10 mouse cellular contexts compared by ENCODE assay signal in the genomic region with DNA sequence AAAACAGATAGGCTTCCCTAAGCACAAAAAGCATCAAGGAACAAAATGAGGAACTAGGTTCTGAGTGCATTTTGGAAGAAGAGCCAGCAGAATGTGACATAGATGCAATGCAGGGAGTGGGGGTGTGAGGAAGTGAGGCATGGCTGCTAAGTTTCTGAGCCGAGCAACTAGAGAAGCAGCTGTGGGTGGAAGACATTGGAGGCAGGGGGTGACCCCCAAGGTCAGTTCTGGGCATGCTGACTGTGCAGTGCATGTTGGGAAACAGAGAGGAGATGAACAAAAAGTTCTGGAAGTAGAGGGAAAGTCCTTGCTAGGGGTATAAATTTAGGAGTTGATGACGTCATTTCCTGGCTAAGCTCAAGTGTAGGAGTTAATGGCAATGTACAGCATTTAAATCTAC. TPM values are rescaled to one million over a fixed set of nuclear protein-coding genes. Genes with fewer than 3 reads are reported as not detected.
DNase-seq lines count a peak whose midpoint lies in the region; ATAC-seq lines count a peak whose summit lies in the region.
"Had no signal": no experiment of that assay in that cellular context is flagged by ENCODE, and none has a peak within 500 bp of the region (broad histone marks: within the 10 kb centered on the region; RNA-seq: fewer than 3 reads in every experiment).

No protein-coding gene starts in this region.

- H3K36me3 ChIP-seq in hindbrain, embryonic 10.5 days: no peaks in the 10 kb centered on the region
- H3K36me3 ChIP-seq: stomach, embryonic 15.5 days had no signal

- ATAC-seq in inflammation-experienced regulatory T-cells, adult 6 months: no peak

- WGBS in hindbrain, embryonic 10.5 days: 40% methylated on average over 2 of the region's 2 CpGs

- peak; percentile 65 for DNase-seq in right cerebral cortex, adult 18-20 months
- DNase-seq in right cerebral cortex, postnatal 4 days: no peak
- peak; percentile 21 to 39 for DNase-seq in heart, adult 9 months (ENCODE audit: low spot score in 2 of 2)
- DNase-seq in lung, postnatal 25 days (ENCODE audit: low spot score): peak; percentile 46
- peak; percentile 30 for DNase-seq in thymus, postnatal 4 days
- no peak for DNase-seq in hindbrain, embryonic 10.5 days (ENCODE audit: low spot score)
- DNase-seq: adrenal gland, postnatal 25 days had no signal

- H3K27ac ChIP-seq in hindbrain, embryonic 10.5 days: no peak overlapping the region
- H3K27ac ChIP-seq: liver, embryonic 14.5 days; stomach, embryonic 15.5 days had no signal

- H3K4me1 ChIP-seq in hindbrain, embryonic 10.5 days (replicated peaks): peaks cover 11% of the 10 kb centered on the region; the same call in 1 of the 2 replicates

- no peaks in the 10 kb centered on the region for H3K9me3 ChIP-seq in hindbrain, embryonic 10.5 days
- H3K9me3 ChIP-seq: stomach, embryonic 15.5 days had no signal

- H3K27me3 ChIP-seq in hindbrain, embryonic 10.5 days (ENCODE audit: insufficient read depth, poor library complexity, severe bottlenecking): peaks cover 19% of the 10 kb centered on the region; the same call in 1 of the 2 replicates
- H3K27me3 ChIP-seq: stomach, embryonic 15.5 days had no signal

- no peak overlapping the region for H3K4me3 ChIP-seq in hindbrain, embryonic 10.5 days
- H3K4me3 ChIP-seq: stomach, embryonic 15.5 days had no signal

RNA-seq across cellular contexts. Expression of a gene that starts 21.4 kb away (rescaled TPM):
- 30.5 and 31.7 TPM in 2 replicates for polyA plus RNA-seq in hindbrain, embryonic 10.5 days (2016; fragmentation: Nextera tagmentation; extraction: Ambion mirVana)
- polyA plus RNA-seq in inflammation-experienced regulatory T-cells, adult 6 months (2017; shearing (Covaris generic)): 10 to 100 TPM; 29.6 to 54.4 (median 36.3) TPM

RNA-seq across cellular contexts. Expression of a gene that starts 33.4 kb away (rescaled TPM):
- polyA plus RNA-seq in hindbrain, embryonic 10.5 days (2016; fragmentation: Nextera tagmentation; extraction: Ambion mirVana): 1.1 and 1.2 TPM in 2 replicates
- polyA plus RNA-seq in inflammation-experienced regulatory T-cells, adult 6 months (2017; shearing (Covaris generic)): 1 to 10 TPM; 1.4 to 3.4 (median 2.8) TPM

Comparison
In these comparisons a context has a peak if more than half of its experiments do, and no peak if none do; other contexts are left out.
1. DNase-seq: peak in right cerebral cortex, adult 18-20 months (single experiment), heart, adult 9 months (2 of 2), lung, postnatal 25 days (single experiment) and thymus, postnatal 4 days (single experiment); none in right cerebral cortex, postnatal 4 days (single experiment) and hindbrain, embryonic 10.5 days (single experiment).